Mouse (Mus musculus) midbrain, embryonic 12.5 days (tissue): ENCODE data around the gene Batf2. TPM values are rescaled to one million over a fixed set of nuclear protein-coding genes. Genes with fewer than 3 reads are reported as not detected.
"Not testable (repeated sequence)": the region's sequence is repeated elsewhere in the genome, so short reads cannot be mapped to it uniquely, and the experiment has no call there.

Source experiments
- ATAC-seq: fragments of 200-750 bp; cut with Nextera tagmentation; 2 replicates; pipeline ENCODE4 v1.8.0; 2017; ENCODE audit warnings: low read depth, moderate TSS enrichment, moderate library complexity; ENCODE audit not compliant: low FRiP score
- H3K27ac ChIP-seq: fragments of 300-500 bp; sonication (generic); replicated peaks from 2 replicates; pipeline ENCODE4 v1.5.1; 2016; ENCODE audit warnings: mild to moderate bottlenecking
- H3K27me3 ChIP-seq: fragments of 300-500 bp; sonication (generic); 2 replicates; pipeline ENCODE4 v1.6.1; 2016; ENCODE audit warnings: mild to moderate bottlenecking
- H3K36me3 ChIP-seq: fragments of 300-500 bp; sonication (generic); 2 replicates; pipeline ENCODE4 v1.6.1; 2016
- H3K4me1 ChIP-seq: fragments of 300-500 bp; sonication (generic); 2 replicates; pipeline ENCODE4 v1.6.1; 2016
- H3K4me2 ChIP-seq: fragments of 300-500 bp; sonication (generic); replicated peaks from 2 replicates; pipeline ENCODE4 v1.6.1; 2016; ENCODE audit warnings: mild to moderate bottlenecking, moderate library complexity
- H3K4me3 ChIP-seq: fragments of 300-500 bp; sonication (generic); 2 replicates; pipeline ENCODE4 v1.5.1; 2016; ENCODE audit warnings: mild to moderate bottlenecking
- H3K9ac ChIP-seq: fragments of 300-500 bp; sonication (generic); replicated peaks from 2 replicates; pipeline ENCODE4 v1.6.1; 2016; ENCODE audit warnings: mild to moderate bottlenecking, moderate library complexity
- H3K9me3 ChIP-seq: fragments of 300-500 bp; sonication (generic); 2 replicates; pipeline ENCODE4 v1.6.1; 2016; ENCODE audit warnings: mild to moderate bottlenecking
- WGBS: fragments of 180-500 bp; shearing (Covaris S2); methylation state at CpG from one replicate; pipeline ENCODE4 v1.1.7; 2016; 5-methylcytosine and 5-hydroxymethylcytosine counted together
- polyA plus RNA-seq: library from polyadenylated mRNA; unstranded; fragments of >200 nt; fragmentation: Nextera tagmentation; extraction: Ambion mirVana; gene quantifications from 2 replicates; pipeline ENCODE4 v1.2.1, GENCODE M21; 2016

The Batf2 gene
- polyA plus RNA-seq, 1 experiment from 2014 or later: not detected

DNA sequence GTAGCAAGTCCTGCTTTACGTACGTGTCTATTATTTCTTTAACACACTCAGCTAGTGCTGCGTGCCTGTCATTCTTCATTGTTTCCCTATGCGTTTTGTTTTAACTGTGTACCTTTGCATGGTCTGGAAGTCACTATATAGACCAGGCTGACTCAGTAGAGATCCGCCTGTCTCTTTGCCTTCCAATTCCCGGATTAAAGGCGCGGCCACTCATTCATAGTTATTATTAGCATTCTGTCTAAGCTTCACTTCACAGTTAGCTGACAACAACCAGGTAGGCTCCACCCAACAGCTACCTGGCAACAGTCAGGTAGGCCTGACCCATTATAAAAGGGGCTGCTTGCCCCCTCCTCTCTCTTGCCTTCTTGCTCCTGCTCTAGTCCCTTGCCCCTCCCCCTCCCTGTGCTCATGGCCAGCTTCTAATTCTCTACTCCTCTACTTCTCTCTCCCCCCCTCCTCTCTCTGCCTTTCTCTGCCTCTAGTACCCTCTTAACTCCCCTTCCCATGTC, 22.1 kb upstream of the Batf2 start:
- Histone ChIP-seq H3K4me1 (peaks cover 25% of the 10 kb centered on the region), H3K4me2 (peak overlapping the region; percentile 95), H3K9me3 (no peaks in the 10 kb centered on the region), H3K4me3 (peak overlapping the region; percentile 89), H3K27me3 (no peaks in the 10 kb centered on the region), H3K27ac (peak overlapping the region; percentile 96), H3K36me3 (peaks cover 24% of the 10 kb centered on the region), H3K9ac (peak overlapping the region; percentile 91)
- peak; percentile 44 for ATAC-seq
- WGBS: under 1% methylated on average over 8 of the region's 8 CpGs

DNA sequence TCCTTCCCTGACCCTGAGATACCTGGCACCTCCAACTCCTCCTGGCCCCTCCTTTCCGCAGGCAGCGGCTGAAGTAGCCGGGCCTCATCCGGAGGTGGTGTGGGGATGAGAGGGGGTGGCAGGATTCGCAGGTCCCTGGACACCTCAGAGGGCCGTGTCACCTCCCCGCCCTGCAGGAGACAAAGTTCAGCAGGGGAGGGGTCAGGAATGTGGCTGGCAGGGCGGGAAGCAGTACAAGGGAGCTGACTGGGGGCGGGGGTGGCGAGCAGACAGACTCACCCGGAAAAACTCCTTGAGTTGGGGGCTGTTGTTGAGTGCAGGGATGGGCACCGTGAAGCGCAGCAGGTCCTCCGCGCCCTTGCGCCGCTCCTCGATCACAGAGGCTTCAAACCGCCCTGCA, 19.0 kb upstream of the Batf2 start:
- WGBS: 32% methylated on average over 15 of the region's 19 CpGs
- H3K27me3 ChIP-seq: no peaks in the 10 kb centered on the region
- no peaks in the 10 kb centered on the region; the same call in 1 of the 2 replicates for H3K36me3 ChIP-seq
- H3K4me2 ChIP-seq: no peak overlapping the region
- no peaks in the 10 kb centered on the region for H3K9me3 ChIP-seq
- no peak overlapping the region for H3K9ac ChIP-seq
- H3K4me1 ChIP-seq: peaks cover 21% of the 10 kb centered on the region
- ATAC-seq: no peak
- H3K4me3 ChIP-seq: no peak overlapping the region
- H3K27ac ChIP-seq: no peak overlapping the region

DNA sequence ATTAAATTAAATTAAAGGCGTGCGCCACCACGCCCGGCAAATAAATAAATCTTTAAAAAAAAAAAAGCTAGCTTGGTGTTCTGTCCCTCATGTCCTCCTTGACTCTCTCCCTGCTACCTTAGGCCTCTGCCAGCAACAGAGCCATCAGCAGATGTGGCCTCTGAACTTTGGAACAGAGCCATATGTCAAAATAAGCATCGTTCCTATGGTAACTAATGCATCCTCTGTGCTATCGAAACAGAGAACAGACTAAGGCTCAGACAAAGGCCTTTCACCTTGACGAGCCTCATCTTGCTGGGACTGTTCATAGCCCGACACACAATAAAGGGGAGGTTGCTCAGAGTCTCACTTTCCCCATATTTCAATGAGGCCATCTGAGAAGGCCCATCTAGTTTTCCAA, 17.5 kb upstream of the Batf2 start:
- Histone ChIP-seq H3K27me3 (no peaks in the 10 kb centered on the region), H3K27ac (no peak overlapping the region), H3K4me1 (peaks cover 15% of the 10 kb centered on the region), H3K9ac (no peak overlapping the region), H3K4me2 (no peak overlapping the region), H3K9me3 (no peaks in the 10 kb centered on the region), H3K36me3 (no peaks in the 10 kb centered on the region; the same call in 1 of the 2 replicates), H3K4me3 (no peak overlapping the region)
- ATAC-seq: no peak
- 82% methylated on average over 8 of the region's 8 CpGs for WGBS

DNA sequence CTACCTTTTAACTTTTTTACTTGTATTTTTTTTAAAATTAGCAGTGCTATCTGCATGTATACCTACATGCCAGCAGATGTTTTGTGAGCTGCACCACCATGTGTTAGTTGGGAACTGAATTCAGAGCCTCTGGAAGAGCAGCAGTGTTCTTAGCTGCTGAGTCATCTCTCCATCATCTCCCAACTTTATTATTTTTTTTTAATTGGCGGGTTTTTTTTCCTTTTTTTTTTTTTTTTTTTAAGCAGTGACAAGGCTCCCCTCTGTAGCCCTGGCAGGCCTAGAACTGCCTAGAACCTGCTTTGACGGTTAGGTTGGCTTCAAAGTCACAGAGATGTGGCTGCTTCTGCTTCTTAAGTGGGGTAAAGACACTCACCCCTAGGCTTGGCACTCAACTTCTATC, 15.9 kb upstream of the Batf2 start:
- H3K4me3 ChIP-seq: no peak overlapping the region
- no peak overlapping the region for H3K9ac ChIP-seq
- H3K4me1 ChIP-seq: peaks cover 7% of the 10 kb centered on the region; the same call in 1 of the 2 replicates
- WGBS: 76% methylated on average over 2 of the region's 2 CpGs
- no peaks in the 10 kb centered on the region for H3K27me3 ChIP-seq
- no peak overlapping the region for H3K4me2 ChIP-seq
- ATAC-seq: no peak
- H3K9me3 ChIP-seq: no peaks in the 10 kb centered on the region
- no peak overlapping the region for H3K27ac ChIP-seq
- no peaks in the 10 kb centered on the region; the same call in 1 of the 2 replicates for H3K36me3 ChIP-seq

DNA sequence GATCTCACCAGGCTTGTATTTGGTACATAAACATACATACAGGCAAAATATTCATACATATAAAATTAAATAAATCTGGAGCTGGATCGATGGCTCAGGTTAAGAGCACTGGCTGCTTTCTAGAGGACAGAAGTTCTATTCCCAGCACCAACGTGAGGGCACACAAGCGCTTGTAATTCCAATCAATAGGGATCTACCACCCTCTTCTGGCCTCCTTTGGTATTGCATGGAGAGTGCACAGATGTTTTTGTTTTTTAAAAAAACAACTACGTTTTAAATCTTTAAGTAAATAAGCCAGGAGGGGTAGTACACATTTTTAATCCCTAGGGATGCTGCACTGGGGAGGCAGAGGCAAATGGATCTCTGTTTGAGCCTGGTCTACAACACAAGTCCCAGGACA, 14.5 kb upstream of the Batf2 start:
- WGBS: 26% methylated on average over 4 of the region's 4 CpGs
- H3K27ac ChIP-seq: no peak overlapping the region
- no peaks in the 10 kb centered on the region for H3K27me3 ChIP-seq
- H3K9me3 ChIP-seq: no peaks in the 10 kb centered on the region
- H3K4me3 ChIP-seq: no peak overlapping the region
- H3K36me3 ChIP-seq: no peaks in the 10 kb centered on the region
- H3K9ac ChIP-seq: no peak overlapping the region
- peaks cover 7% of the 10 kb centered on the region; the same call in 1 of the 2 replicates for H3K4me1 ChIP-seq
- ATAC-seq: no peak
- no peak overlapping the region for H3K4me2 ChIP-seq

DNA sequence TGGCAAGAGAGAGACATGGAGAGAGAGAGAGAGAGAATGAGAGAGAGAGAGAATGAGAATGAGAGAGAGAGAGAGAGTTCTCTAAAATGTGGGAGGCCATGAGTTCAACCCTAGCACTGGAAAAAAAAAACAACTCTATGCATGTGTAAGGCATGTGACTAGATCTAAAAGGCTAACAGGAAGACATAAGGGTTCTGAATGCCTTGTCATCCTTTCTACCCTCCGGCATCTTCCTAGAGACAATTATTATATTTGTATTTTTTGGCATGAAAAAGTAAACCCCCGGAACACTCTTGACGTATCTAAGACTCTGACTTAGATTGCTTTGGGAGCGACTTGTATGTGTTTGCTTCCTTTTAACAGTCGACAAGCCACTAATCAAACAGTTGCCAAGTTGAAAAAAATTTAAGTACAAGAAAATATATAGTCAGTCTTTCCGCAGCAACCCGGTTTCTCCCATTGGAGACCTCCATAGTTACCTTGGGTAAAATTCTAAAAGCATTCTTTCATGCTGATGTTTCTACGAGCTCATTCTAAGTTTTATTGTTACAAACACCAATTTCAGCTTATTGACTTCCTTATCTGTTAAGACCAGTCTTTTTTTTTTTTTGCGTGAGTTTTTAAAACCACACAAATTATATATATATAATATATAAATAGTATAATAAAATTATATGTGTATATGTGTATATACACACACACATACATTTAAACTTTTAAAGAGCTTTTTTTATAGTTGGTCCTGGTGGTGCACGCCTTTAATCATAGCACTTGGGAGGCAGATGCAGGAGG, 13.8 kb upstream of the Batf2 start:
- Histone ChIP-seq H3K27ac (peak overlapping the region; percentile 83; the same call in 1 of the 2 replicates), H3K4me3 (peak overlapping the region; percentile 55), H3K4me2 (peak overlapping the region; percentile 68), H3K4me1 (peaks cover 5% of the 10 kb centered on the region; the same call in 1 of the 2 replicates), H3K36me3 (no peaks in the 10 kb centered on the region), H3K9me3 (no peaks in the 10 kb centered on the region), H3K9ac (peak overlapping the region; percentile 59; the same call in 1 of the 2 replicates), H3K27me3 (no peaks in the 10 kb centered on the region)
- no peak for ATAC-seq
- 79% methylated on average over 10 of the region's 10 CpGs for WGBS

DNA sequence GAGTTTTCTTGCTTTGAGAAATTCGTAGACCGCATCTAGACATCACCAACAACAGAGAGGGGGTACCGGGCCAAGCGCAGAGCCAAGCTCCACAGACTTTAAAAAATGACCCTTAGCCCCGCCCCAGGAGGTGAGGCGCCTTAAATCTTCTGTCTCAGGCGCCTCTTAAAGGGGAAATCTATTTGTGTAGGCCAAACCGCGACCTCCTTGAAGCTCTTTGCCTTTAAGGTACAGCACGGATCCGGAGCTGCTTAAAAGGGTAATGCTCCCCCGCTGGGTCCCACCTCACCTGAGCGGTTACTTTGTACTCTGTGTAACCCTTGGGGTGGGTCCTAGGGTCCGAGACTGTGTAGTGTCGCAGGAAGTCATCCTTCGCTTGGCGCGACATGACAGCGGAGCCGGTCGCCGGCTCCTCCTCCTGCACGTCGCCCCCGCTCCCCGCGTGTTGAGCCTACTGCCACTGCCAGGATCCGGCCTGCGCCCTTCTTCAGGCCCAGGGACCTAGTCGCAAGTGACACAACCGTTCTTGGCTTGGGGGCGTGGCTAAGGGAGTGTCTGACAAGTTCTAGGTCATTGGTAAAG, 12.9 kb upstream of the Batf2 start, which contains the start of gene Snx15:
Snx15 (minus strand) TSS at position 545 of the 582 bp plus-strand sequence.
- WGBS: under 1% methylated on average over 32 of the region's 32 CpGs
- Histone ChIP-seq H3K9ac (peak within 1 kb of the TSS; percentile 59), H3K4me2 (peak within 1 kb of the TSS; percentile 68), H3K9me3 (no peaks in the 10 kb centered on the region), H3K27ac (peak within 1 kb of the TSS; percentile 83), H3K27me3 (no peaks in the 10 kb centered on the region), H3K4me3 (peak within 1 kb of the TSS; percentile 55), H3K4me1 (peaks cover 5% of the 10 kb centered on the region; the same call in 1 of the 2 replicates), H3K36me3 (no peaks in the 10 kb centered on the region)
- ATAC-seq: peak; percentile 92

DNA sequence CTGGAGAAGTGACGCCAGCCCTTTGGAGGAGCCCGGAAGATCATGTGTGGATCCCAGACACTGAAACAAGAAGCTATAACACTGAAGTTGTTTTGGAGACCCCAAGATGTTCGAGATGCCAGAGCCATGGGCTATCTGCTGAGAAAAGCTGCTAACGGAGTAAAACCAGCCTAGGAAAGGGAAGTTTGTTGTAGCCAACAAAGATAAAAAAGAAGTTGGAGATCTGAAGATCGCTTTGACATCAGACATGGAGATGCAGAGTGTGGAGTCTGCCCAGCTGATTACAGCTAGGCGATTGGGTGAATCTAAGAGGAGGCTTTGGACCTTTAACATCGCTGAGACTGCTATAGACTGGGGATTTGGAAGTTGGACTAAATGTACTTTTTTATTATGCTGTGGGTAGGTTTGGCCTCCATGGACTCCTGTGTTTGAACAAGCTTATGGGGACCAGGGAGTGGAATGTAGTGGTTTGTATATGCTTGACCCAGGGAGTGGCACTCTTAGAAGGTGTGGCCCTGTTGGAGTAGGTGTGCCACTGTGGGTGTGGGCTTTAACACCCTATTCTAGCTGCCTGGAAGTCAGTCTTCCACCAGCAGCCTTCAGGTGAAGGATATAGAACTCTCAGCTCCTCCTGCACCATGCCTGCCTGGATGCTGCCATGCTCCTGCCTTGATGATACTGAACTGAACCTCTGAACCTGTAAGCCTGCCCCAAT, 10.2 kb upstream of the Batf2 start:
- H3K9me3 ChIP-seq, H3K27me3 ChIP-seq, H3K27ac ChIP-seq, ATAC-seq, H3K4me2 ChIP-seq, H3K4me1 ChIP-seq, H3K4me3 ChIP-seq, H3K9ac ChIP-seq: not testable (repeated sequence)
- WGBS: 78% methylated on average over 7 of the region's 7 CpGs
- H3K36me3 ChIP-seq: peaks cover 13% of the 10 kb centered on the region

DNA sequence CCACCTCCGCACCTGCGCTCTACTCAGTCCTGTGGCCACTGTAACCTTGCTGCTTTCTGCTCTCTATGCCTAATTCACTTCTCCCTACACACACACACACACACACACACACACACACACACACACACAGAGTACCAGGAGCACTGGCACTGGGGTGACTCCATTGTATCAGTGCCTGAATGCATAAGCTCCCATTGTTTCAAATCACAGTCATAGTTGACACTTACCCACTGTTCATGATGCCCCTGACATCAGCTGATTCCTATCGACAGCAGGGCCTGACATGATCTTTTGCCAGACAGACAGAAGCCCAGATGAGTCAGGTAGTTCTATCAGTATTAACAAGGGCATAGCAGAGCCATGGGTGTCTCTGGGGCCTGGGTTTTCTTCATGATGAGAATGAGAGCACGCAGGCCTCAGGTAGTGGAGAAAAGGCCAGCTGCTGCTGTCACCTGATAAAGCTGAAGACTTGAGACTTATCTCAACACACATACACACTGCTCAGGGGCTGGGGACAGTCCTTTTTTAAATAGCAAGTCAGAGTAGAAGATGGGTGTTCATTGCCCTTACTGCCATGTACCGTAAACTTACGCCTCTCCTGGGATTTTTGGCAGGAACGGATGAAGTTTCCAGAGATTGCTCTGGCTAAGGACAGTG, 8.5 kb upstream of the Batf2 start:
- Histone ChIP-seq H3K4me2 (no peak overlapping the region), H3K27me3 (no peaks in the 10 kb centered on the region), H3K36me3 (peaks cover 23% of the 10 kb centered on the region), H3K9ac (no peak overlapping the region), H3K9me3 (no peaks in the 10 kb centered on the region), H3K4me1 (peaks cover 5% of the 10 kb centered on the region; the same call in 1 of the 2 replicates), H3K27ac (0 out of 2 replicates have a peak overlapping the region, but pooled peaks have one; percentile 10), H3K4me3 (no peak overlapping the region)
- ATAC-seq: no peak
- 83% methylated on average over 7 of the region's 7 CpGs for WGBS

DNA sequence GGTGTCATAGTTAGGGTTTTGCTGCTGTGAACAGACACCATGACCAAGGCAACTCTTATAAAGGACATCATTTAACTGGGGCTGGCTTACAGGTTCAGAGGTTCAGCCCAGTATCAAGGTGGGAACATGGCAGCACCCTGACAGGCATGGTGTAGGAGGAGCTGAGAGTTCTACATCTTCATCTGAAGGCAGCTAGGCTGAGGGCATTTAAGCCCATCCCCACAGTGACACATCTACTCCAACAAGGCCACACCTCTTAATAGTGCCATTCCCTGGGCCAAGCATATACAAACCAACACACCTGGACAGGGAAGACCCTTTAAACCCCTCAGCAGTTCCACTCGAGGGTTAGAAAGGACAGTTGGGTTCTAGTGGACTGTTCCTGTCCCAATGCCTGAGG, 7.6 kb upstream of the Batf2 start:
- ATAC-seq: not testable (repeated sequence)

DNA sequence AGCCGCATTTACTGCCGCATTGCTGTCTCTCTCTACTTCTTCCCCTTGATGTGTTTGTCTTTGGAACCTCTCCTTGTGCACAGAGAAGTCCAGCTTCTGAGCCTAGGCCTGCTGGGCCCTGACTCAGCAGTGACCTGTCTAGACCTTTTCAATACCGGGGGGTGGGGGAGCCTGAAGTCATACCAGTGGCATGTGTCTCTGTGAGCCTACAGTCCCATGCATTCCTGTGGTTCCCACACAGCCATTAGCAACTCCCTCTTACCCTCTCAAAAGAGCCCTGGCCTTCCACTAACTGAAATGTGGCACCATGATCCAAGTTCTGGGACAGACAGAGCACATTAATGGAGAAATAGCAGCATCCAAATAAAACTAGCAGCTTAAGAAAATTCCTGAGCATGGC, 4.4 kb upstream of the Batf2 start:
- Histone ChIP-seq H3K4me2 (no peak overlapping the region), H3K4me3 (no peak overlapping the region), H3K36me3 (peaks cover 34% of the 10 kb centered on the region), H3K27ac (no peak overlapping the region), H3K27me3 (no peaks in the 10 kb centered on the region), H3K4me1 (peaks cover 9% of the 10 kb centered on the region), H3K9ac (no peak overlapping the region), H3K9me3 (no peaks in the 10 kb centered on the region)
- ATAC-seq: no peak
- 89% methylated on average over 3 of the region's 3 CpGs for WGBS

More for the DNA sequence above, 7.6 kb upstream of the Batf2 start:
- not testable (repeated sequence) for H3K4me3 ChIP-seq, H3K27me3 ChIP-seq, H3K4me1 ChIP-seq, H3K9me3 ChIP-seq, H3K9ac ChIP-seq, H3K27ac ChIP-seq, H3K4me2 ChIP-seq
- peaks cover 30% of the 10 kb centered on the region for H3K36me3 ChIP-seq
- WGBS: 50% methylated on average over 1 of the region's 1 CpGs
